Mouse (Mus musculus) brain, embryonic 14.5 days (tissue): Measurements from ENCODE around the gene Gm21887.
"Not testable (repeated sequence)": the region's sequence is repeated elsewhere in the genome, so short reads cannot be mapped to it uniquely, and the experiment has no call there.

Experiments used
- CTCF ChIP-seq: fragments of 200-500 bp; IDR thresholded peaks from 2 replicates; pipeline ENCODE4 v1.5.1; 2012; ENCODE audit warnings: inconsistent platforms, mild to moderate bottlenecking, moderate library complexity, borderline replicate concordance; ENCODE audit not compliant: insufficient read depth, insufficient read length; ENCODE audit errors: extremely low read depth
- POLR2A ChIP-seq: fragments of 200-500 bp; IDR thresholded peaks from 2 replicates; pipeline ENCODE4 v1.6.1; 2012; ENCODE audit warnings: mild to moderate bottlenecking, inconsistent platforms, borderline replicate concordance; ENCODE audit not compliant: poor library complexity, insufficient read depth, insufficient read length, severe bottlenecking; ENCODE audit errors: extremely low read depth

DNA sequence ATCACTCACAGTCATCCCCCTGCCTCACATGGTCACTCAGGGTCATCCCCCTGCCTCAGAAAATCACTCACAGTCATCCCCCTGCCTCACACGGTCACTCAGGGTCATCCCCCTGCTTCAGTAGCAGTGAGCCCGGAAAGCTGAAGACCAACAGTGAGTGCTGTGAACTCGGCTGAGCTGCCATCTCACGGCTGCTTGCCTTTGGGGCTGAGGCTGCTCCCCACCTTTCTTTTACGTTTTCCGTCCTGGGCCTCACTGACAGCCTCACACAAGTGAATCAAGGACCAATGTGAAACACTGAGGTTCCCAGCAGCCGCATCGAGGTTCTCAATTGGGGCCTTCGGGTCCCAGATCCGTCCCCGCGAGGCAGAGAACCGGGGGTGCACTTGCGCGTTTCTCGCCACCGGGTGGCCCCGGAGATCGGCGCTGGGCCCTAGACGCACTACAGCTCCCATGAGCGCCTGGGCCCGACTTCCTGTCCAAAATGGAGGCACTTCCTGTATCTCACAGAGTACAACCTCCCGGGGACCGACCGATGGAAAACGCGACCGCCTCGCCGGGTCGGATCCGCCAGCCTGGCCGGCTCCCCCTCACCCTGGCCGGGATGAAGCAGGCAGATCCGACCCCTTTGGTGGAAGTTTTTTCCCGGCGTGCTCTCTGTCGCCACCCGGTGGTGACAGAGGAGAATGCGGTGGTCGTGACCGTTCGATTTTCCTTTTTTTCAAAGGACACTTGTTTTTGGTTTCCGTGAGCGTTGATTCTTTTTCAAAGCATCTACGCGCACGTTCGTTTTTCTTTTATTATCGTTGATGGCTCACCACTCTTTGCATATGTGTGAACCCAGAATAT, 22.7 kb upstream of the Gm21887 start:
- not testable (repeated sequence) for TF ChIP-seq CTCF, POLR2A
